ENCODE assay signal across 10 mouse cellular contexts in genomic region chr3:121240362-121241040, GRCm38 (mm10). TPM values are rescaled to one million over a fixed set of nuclear protein-coding genes. Genes with fewer than 3 reads are reported as not detected.
DNase-seq lines count a peak whose midpoint lies in the region; ATAC-seq and TF ChIP-seq lines count a peak whose summit lies in the region.
"Had no signal": no experiment of that assay in that cellular context is flagged by ENCODE, and none has a peak within 500 bp of the region (broad histone marks: within the 10 kb centered on the region; RNA-seq: fewer than 3 reads in every experiment).

No protein-coding gene starts in this region.

- WGBS in lung, embryonic 14.5 days = 51% methylated on average over 8 of the region's 8 CpGs
- WGBS in embryonic facial prominence, embryonic 14.5 days = 50% methylated on average over 8 of the region's 8 CpGs
- whole genome bisulfite sequencing in hindbrain, embryonic 16.5 days = 15% methylated on average over 8 of the region's 8 CpGs
- 27% methylated on average over 8 of the region's 8 CpGs for WGBS in neural tube, embryonic 15.5 days

- no peaks in the 10 kb centered on the region for H3K9me3 ChIP-seq in lung, embryonic 14.5 days (ENCODE audit: low read depth, low read length)
- H3K9me3 ChIP-seq in embryonic facial prominence, embryonic 14.5 days (ENCODE audit: control insufficient read depth, low read length) = no peaks in the 10 kb centered on the region
- H3K9me3 ChIP-seq in hindbrain, embryonic 16.5 days (ENCODE audit: control insufficient read depth, low read length) = no peaks in the 10 kb centered on the region
- no peaks in the 10 kb centered on the region for H3K9me3 ChIP-seq in neural tube, embryonic 15.5 days (replicated peaks)
- H3K9me3 ChIP-seq: liver, embryonic 15.5 days had no signal

- no peaks in the 10 kb centered on the region; the same call in 1 of the 2 replicates for H3K4me1 ChIP-seq in lung, embryonic 14.5 days (ENCODE audit: insufficient read depth)
- H3K4me1 ChIP-seq in embryonic facial prominence, embryonic 14.5 days (ENCODE audit: control insufficient read depth, insufficient read depth, low read length) = peaks cover 20% of the 10 kb centered on the region; the same call in 1 of the 2 replicates
- H3K4me1 ChIP-seq in hindbrain, embryonic 16.5 days (ENCODE audit: control insufficient read depth, insufficient read depth, low read depth, low read length) = peaks cover 6% of the 10 kb centered on the region
- peaks cover 6% of the 10 kb centered on the region; the same call in 1 of the 2 replicates for H3K4me1 ChIP-seq in neural tube, embryonic 15.5 days

- ATAC-seq in lung, embryonic 14.5 days (ENCODE audit: insufficient read depth) = peak; percentile 38; the same call in 1 of the 2 replicates
- ATAC-seq in embryonic facial prominence, embryonic 14.5 days (ENCODE audit: low read depth) = peak; percentile 75; the same call in 1 of the 2 replicates
- ATAC-seq in hindbrain, embryonic 16.5 days = peak; percentile 74
- peak; percentile 70 for ATAC-seq in neural tube, embryonic 15.5 days (ENCODE audit: low FRiP score)
- no peak for ATAC-seq in CD4-positive, CD25-positive, alpha-beta regulatory T cell, adult 4 months

- H3K27me3 ChIP-seq in lung, embryonic 14.5 days (ENCODE audit: insufficient read depth, low read length) = no peaks in the 10 kb centered on the region
- H3K27me3 ChIP-seq in embryonic facial prominence, embryonic 14.5 days (replicated peaks; ENCODE audit: control insufficient read depth, insufficient read depth, low read length) = no peaks in the 10 kb centered on the region
- no peaks in the 10 kb centered on the region for H3K27me3 ChIP-seq in hindbrain, embryonic 16.5 days (replicated peaks; ENCODE audit: control insufficient read depth, insufficient read depth, low read length)
- H3K27me3 ChIP-seq in neural tube, embryonic 15.5 days (replicated peaks) = no peaks in the 10 kb centered on the region
- H3K27me3 ChIP-seq: liver, embryonic 15.5 days had no signal

- no peak overlapping the region for H3K4me3 ChIP-seq in lung, embryonic 14.5 days (ENCODE audit: low read depth, low read length)
- H3K4me3 ChIP-seq in embryonic facial prominence, embryonic 14.5 days (ENCODE audit: low read depth, low read length) = no peak overlapping the region
- no peak overlapping the region for H3K4me3 ChIP-seq in hindbrain, embryonic 16.5 days (ENCODE audit: low read length)
- H3K4me3 ChIP-seq in neural tube, embryonic 15.5 days (replicated peaks) = no peak overlapping the region
- H3K4me3 ChIP-seq: liver, embryonic 15.5 days; myocyte had no signal

- no peak for DNase-seq in lung, embryonic 14.5 days
- DNase-seq in lung, postnatal 25 days (ENCODE audit: low spot score) = no peak
- peak; percentile 33 for DNase-seq in embryonic facial prominence, embryonic 14.5 days (ENCODE audit: low spot score)
- DNase-seq in urinary bladder, postnatal 10 days (ENCODE audit: low spot score) = no peak
- no peak for DNase-seq in thymus, postnatal 10 days (ENCODE audit: low spot score in 2 of 2)

- TF ChIP-seq CTCF in lung, embryonic 14.5 days (IDR thresholded peaks at IDR 0.05; ENCODE audit: low read depth) = no peak

- no peak overlapping the region for H3K4me2 ChIP-seq in lung, embryonic 14.5 days
- no peak overlapping the region for H3K4me2 ChIP-seq in embryonic facial prominence, embryonic 14.5 days (ENCODE audit: low read depth, low read length)
- H3K4me2 ChIP-seq in hindbrain, embryonic 16.5 days (ENCODE audit: low read length) = no peak overlapping the region
- 0 out of 2 replicates have a peak overlapping the region, but pooled peaks have one; percentile 11 for H3K4me2 ChIP-seq in neural tube, embryonic 15.5 days
- H3K4me2 ChIP-seq: liver, embryonic 15.5 days had no signal

- H3K9ac ChIP-seq in lung, embryonic 14.5 days = no peak overlapping the region
- no peak overlapping the region for H3K9ac ChIP-seq in embryonic facial prominence, embryonic 14.5 days (ENCODE audit: low read depth, low read length)
- H3K9ac ChIP-seq in hindbrain, embryonic 16.5 days (ENCODE audit: low read depth, low read length) = no peak overlapping the region
- H3K9ac ChIP-seq in neural tube, embryonic 15.5 days (replicated peaks) = no peak overlapping the region
- H3K9ac ChIP-seq: liver, embryonic 15.5 days had no signal

- H3K27ac ChIP-seq in lung, embryonic 14.5 days (ENCODE audit: low read depth) = no peak overlapping the region
- no peak overlapping the region; the same call in 1 of the 2 replicates for H3K27ac ChIP-seq in embryonic facial prominence, embryonic 14.5 days (replicated peaks; ENCODE audit: low read depth, low read length)
- H3K27ac ChIP-seq in hindbrain, embryonic 16.5 days (ENCODE audit: low read depth, low read length) = no peak overlapping the region; the same call in 1 of the 2 replicates
- H3K27ac ChIP-seq in neural tube, embryonic 15.5 days (replicated peaks) = no peak overlapping the region
- H3K27ac ChIP-seq: liver, embryonic 15.5 days had no signal

- H3K36me3 ChIP-seq in lung, embryonic 14.5 days (ENCODE audit: insufficient read depth) = no peaks in the 10 kb centered on the region
- H3K36me3 ChIP-seq in embryonic facial prominence, embryonic 14.5 days (ENCODE audit: control insufficient read depth, insufficient read depth, low read length) = no peaks in the 10 kb centered on the region
- no peaks in the 10 kb centered on the region for H3K36me3 ChIP-seq in hindbrain, embryonic 16.5 days (ENCODE audit: control insufficient read depth, insufficient read depth, low read length)
- H3K36me3 ChIP-seq in neural tube, embryonic 15.5 days = no peaks in the 10 kb centered on the region

RNA-seq across cellular contexts. Expression of gene Tmem56, which starts 42.4 kb away (rescaled TPM):
- polyA plus RNA-seq in lung, embryonic 14.5 days (2014; fragmentation: Nextera tagmentation; extraction: Ambion mirVana) = 0.34 and 0.49 TPM in 2 replicates
- 1.6 and 3.0 TPM in 2 replicates for polyA plus RNA-seq in embryonic facial prominence, embryonic 14.5 days (2014; fragmentation: Nextera tagmentation; extraction: Ambion mirVana)
- 2.9 and 3.0 TPM in 2 replicates for polyA plus RNA-seq in hindbrain, embryonic 16.5 days (2015; fragmentation: Nextera tagmentation; extraction: Ambion mirVana)
- polyA plus RNA-seq in neural tube, embryonic 15.5 days (2015; fragmentation: Nextera tagmentation; extraction: Ambion mirVana) = 2.5 and 2.6 TPM in 2 replicates
- polyA plus RNA-seq in CD4-positive, CD25-positive, alpha-beta regulatory T cell, adult 4 months (2017; shearing (Covaris generic)) = not detected

RNA-seq across cellular contexts. Expression of gene Alg14, which starts 51.1 kb away (rescaled TPM):
- polyA plus RNA-seq in lung, embryonic 14.5 days (2014; fragmentation: Nextera tagmentation; extraction: Ambion mirVana) = 39.2 and 43.9 TPM in 2 replicates
- 38.8 and 49.6 TPM in 2 replicates for polyA plus RNA-seq in embryonic facial prominence, embryonic 14.5 days (2014; fragmentation: Nextera tagmentation; extraction: Ambion mirVana)
- 41.3 and 44.8 TPM in 2 replicates for polyA plus RNA-seq in hindbrain, embryonic 16.5 days (2015; fragmentation: Nextera tagmentation; extraction: Ambion mirVana)
- 37.9 and 46.2 TPM in 2 replicates for polyA plus RNA-seq in neural tube, embryonic 15.5 days (2015; fragmentation: Nextera tagmentation; extraction: Ambion mirVana)
- polyA plus RNA-seq in CD4-positive, CD25-positive, alpha-beta regulatory T cell, adult 4 months (2017; shearing (Covaris generic)) = 10 to 100 TPM; 15.5 to 29.5 TPM
